Mouse (Mus musculus) heart, adult 2 months (tissue): ENCODE measurements at regions not wholly inside any gene's neighbourhood (a gene's known extent, or its start where the extent isn't known, plus 50 kb on each side); places are given as distances from the start of the nearest gene placed in this dataset.

ENCODE experiments used
- DNase-seq, 2 experiments: peaks; one replicate each; pipeline ENCODE4 v3.0.0; 2021
- H3K27ac ChIP-seq: fragments of 200-600 bp; 2 replicates; pipeline ENCODE4 v1.8.1; 2022
- H3K27me3 ChIP-seq: fragments of 200-500 bp; 2 replicates; pipeline ENCODE4 v1.6.1; 2012; ENCODE audit warnings: mild to moderate bottlenecking, low read length, inconsistent platforms, mixed read lengths; ENCODE audit not compliant: control insufficient read depth, insufficient read depth
- H3K36me3 ChIP-seq: fragments of 200-500 bp; 2 replicates; pipeline ENCODE4 v1.6.1; 2012; ENCODE audit warnings: low read length, inconsistent platforms; ENCODE audit not compliant: control insufficient read depth, insufficient read depth
- H3K4me1 ChIP-seq: fragments of 200-500 bp; 2 replicates; pipeline ENCODE4 v1.6.1; 2011; ENCODE audit warnings: low read length; ENCODE audit not compliant: control insufficient read depth, insufficient read depth
- H3K4me3 ChIP-seq: fragments of 200-600 bp; 2 replicates; pipeline ENCODE4 v1.8.1; 2022
- H3K79me2 ChIP-seq: fragments of 200-500 bp; replicated peaks from 2 replicates; pipeline ENCODE4 v1.6.1; 2012; ENCODE audit warnings: mild to moderate bottlenecking, inconsistent platforms, low read length, moderate library complexity, mixed read lengths; ENCODE audit not compliant: control insufficient read depth, insufficient read depth
- H3K9ac ChIP-seq: fragments of 200-500 bp; 2 replicates; pipeline ENCODE4 v1.6.1; 2012; ENCODE audit warnings: low read depth, mild to moderate bottlenecking, control low read depth, inconsistent platforms, low read length, mixed read lengths
- CTCF ChIP-seq: fragments of 200-600 bp; IDR thresholded peaks from 2 replicates; pipeline ENCODE4 v1.8.1; 2022; ENCODE audit warnings: antibody characterized with exemption, mild to moderate bottlenecking, moderate library complexity
- EP300 ChIP-seq: fragments of 200-500 bp; IDR thresholded peaks from 2 replicates; pipeline ENCODE4 v1.6.1; 2011; ENCODE audit warnings: low read depth, low read length, control low read depth; ENCODE audit not compliant: insufficient read depth
- POLR2A ChIP-seq: fragments of 200-500 bp; IDR thresholded peaks from 2 replicates; pipeline ENCODE4 v1.6.1; 2011; ENCODE audit warnings: mild to moderate bottlenecking, low read depth, low read length, control low read depth; ENCODE audit not compliant: insufficient read depth
- WGBS: fragments of 180-500 bp; shearing (Covaris S2); methylation state at CpG from one replicate; pipeline ENCODE4 v1.1.7; 2018; 5-methylcytosine and 5-hydroxymethylcytosine counted together
- intact Hi-C: fragments of 180-260 bp; cut with DNase I; formaldehyde crosslinking; loops from one replicate; pipeline ENCODE4 v1.15.1; 2025

DNA sequence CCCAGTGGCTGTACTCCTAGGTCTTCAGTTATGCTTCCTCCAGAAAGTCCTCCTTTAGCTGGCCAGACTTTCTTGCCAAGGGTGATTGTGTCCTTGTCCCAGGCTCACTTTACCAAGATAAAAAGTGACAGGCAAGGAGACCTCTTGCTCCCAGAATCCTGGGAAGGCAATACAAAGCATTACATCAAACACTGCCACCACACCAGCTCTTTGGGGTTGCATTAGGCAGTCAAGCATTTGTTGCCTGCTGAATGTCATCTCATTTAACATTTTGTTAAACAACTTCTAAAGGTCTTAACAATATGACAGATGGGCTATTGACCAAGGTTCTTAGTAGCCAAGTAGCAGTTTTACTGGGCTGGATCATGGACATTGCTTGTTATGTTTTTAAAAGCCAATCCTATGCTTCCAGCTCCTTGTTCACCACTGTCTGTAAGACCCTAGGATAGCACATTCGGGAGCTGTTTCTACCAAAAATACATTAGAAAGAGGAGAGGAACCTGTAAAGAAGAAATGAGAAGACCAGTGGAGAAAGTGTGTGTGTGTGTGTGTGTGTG is 102.4 kb downstream of the C1d start:
- Histone ChIP-seq H3K27me3 (no peaks in the 10 kb centered on the region), H3K4me3 (no peak overlapping the region), H3K36me3 (no peaks in the 10 kb centered on the region), H3K4me1 (no peaks in the 10 kb centered on the region), H3K27ac (no peak overlapping the region), H3K9ac (no peak overlapping the region), H3K79me2 (no peaks in the 10 kb centered on the region)
- TF ChIP-seq POLR2A = no peak
- TF ChIP-seq CTCF = no peak
- TF ChIP-seq EP300 = no peak
- intact Hi-C loops = no loop called here
- 91% methylated on average over 1 of the region's 1 CpGs for WGBS
- no peak for DNase-seq

DNA sequence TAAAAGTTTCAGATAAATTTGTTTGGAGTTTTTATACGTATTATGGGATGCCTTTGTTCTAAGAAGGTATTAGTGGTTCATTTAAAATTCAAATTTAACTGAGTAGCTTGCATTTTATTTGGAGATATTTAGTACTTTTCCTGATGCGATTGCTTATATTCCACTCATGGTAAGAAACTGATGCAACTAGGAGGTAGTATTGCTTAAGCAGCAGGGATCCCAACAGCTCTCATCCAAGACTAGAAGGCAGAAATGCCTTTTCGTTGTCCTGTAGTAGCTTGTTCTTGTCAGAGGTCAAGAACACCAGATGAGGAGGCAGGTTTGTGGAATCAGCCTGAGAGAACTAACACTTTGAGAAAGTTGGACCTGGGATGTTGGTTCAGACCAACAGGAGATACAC is 120.5 kb downstream of the C1d start:
- no peak for TF ChIP-seq CTCF
- no peak for TF ChIP-seq EP300
- no peak for TF ChIP-seq POLR2A
- H3K9ac ChIP-seq = no peak overlapping the region
- no peaks in the 10 kb centered on the region for H3K36me3 ChIP-seq
- no peaks in the 10 kb centered on the region for H3K27me3 ChIP-seq
- intact Hi-C loops = no loop called here
- H3K27ac ChIP-seq = no peak overlapping the region
- WGBS = 71% methylated on average over 3 of the region's 3 CpGs
- no peaks in the 10 kb centered on the region for H3K4me1 ChIP-seq
- H3K79me2 ChIP-seq = no peaks in the 10 kb centered on the region
- DNase-seq = no peak
- H3K4me3 ChIP-seq = no peak overlapping the region

DNA sequence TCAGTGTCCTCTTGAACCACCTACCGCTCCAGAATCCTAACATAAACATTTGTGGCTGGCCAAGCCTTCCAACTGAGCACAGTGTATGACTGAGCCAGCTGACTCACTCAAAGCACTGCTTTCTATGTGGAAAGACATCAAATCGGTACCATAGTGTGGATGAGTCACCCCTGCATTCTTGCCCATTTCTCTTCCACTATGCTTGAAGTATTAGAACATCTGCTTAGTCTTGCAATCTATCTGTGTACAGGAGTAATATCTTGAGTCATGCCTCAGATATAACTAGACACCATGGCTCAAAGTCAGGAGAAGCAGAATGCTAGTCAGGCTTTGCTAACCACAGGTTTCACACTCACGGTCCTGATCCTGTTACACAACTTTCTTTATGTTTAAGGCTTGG is 129.4 kb downstream of the C1d start:
- no peaks in the 10 kb centered on the region for H3K36me3 ChIP-seq
- DNase-seq = no peak
- WGBS = 55% methylated on average over 3 of the region's 3 CpGs
- no peak overlapping the region for H3K27ac ChIP-seq
- H3K79me2 ChIP-seq = no peaks in the 10 kb centered on the region
- no peaks in the 10 kb centered on the region for H3K27me3 ChIP-seq
- H3K4me1 ChIP-seq = no peaks in the 10 kb centered on the region
- H3K4me3 ChIP-seq = no peak overlapping the region
- H3K9ac ChIP-seq = no peak overlapping the region
- intact Hi-C loops = no loop called here
- TF ChIP-seq EP300 = no peak
- no peak for TF ChIP-seq POLR2A
- TF ChIP-seq CTCF = no peak

DNA sequence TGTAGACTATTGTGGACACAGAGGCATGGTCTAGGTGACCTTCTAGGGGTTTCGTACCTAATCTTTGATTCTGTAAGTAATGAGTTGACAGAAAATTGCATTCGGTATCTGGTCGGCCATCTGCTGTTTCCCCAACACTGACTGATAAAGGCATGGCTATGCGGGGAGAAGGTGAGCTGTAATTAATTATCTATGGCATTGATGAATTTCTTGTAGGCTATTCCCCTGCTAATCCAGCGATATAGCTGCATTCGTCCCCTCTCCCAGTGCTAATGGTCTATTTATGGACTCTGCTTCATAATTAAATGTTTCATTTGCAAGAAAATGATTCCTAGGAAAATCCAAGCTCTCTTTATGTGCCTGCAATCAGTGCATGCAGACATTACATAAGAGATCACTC is 136.5 kb downstream of the C1d start:
- H3K79me2 ChIP-seq = no peaks in the 10 kb centered on the region
- WGBS = 80% methylated on average over 6 of the region's 6 CpGs

DNA sequence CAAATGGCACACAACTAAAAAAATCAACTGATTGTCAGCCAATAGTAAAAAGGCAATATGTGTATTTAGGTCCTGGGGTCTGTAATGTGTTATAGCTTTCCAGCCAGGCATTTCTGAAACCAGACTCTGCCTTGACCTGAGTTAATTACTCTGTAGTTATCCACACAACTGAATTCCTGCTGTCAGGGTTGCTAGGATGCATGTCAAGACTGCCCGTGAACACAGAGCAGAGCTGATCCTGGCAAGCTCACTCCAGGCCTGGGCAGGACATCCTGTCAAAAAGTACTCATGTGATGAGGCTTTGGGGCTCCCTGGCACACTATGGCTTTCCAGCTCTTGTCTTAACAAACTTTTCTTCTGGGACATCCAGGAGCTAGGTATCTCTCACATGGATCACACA is 157.2 kb downstream of the C1d start:
- no peak overlapping the region for H3K9ac ChIP-seq
- no peaks in the 10 kb centered on the region for H3K79me2 ChIP-seq
- H3K27ac ChIP-seq = no peak overlapping the region
- TF ChIP-seq CTCF (no peak), EP300 (no peak)
- DNase-seq = peak in 1 of 2 experiments; percentile 7
- no peaks in the 10 kb centered on the region for H3K4me1 ChIP-seq
- no peak overlapping the region for H3K4me3 ChIP-seq
- no peaks in the 10 kb centered on the region for H3K36me3 ChIP-seq
- no peaks in the 10 kb centered on the region for H3K27me3 ChIP-seq
- WGBS = 19% methylated on average over 1 of the region's 1 CpGs
- intact Hi-C loops = no loop called here

More for the DNA sequence above, 136.5 kb downstream of the C1d start:
- intact Hi-C loops = no loop called here
- no peak overlapping the region for H3K27ac ChIP-seq
- H3K4me3 ChIP-seq = no peak overlapping the region
- no peaks in the 10 kb centered on the region for H3K27me3 ChIP-seq
- no peak overlapping the region for H3K9ac ChIP-seq
- H3K4me1 ChIP-seq = no peaks in the 10 kb centered on the region
- DNase-seq = no peak
- no peak for TF ChIP-seq CTCF
- no peak for TF ChIP-seq POLR2A
- no peak for TF ChIP-seq EP300
- no peaks in the 10 kb centered on the region for H3K36me3 ChIP-seq

DNA sequence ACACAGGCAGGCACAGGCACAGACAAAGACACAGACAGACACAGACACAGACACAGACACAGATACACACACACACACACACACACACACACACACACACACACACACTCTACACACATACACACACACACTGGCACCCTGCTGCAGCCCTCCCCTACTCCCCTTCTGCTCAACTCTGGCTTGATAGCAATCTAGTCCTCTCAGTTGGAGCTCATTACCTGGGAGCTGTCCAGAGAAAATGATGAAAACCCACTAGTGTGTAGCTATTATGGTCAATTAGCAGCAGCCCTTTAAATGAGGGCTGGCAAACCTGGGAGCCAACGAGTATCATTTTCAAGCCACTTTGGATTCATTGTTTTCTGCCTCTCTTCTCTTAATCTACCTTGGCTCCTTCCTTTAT is 157.8 kb downstream of the C1d start:
- 44% methylated on average over 1 of the region's 1 CpGs for WGBS
- H3K4me3 ChIP-seq = no peak overlapping the region
- intact Hi-C loops = no loop called here
- DNase-seq = no peak
- no peaks in the 10 kb centered on the region for H3K36me3 ChIP-seq
- no peak overlapping the region for H3K27ac ChIP-seq
- no peak overlapping the region for H3K9ac ChIP-seq
- TF ChIP-seq CTCF = no peak
- no peak for TF ChIP-seq POLR2A
- no peak for TF ChIP-seq EP300
- H3K4me1 ChIP-seq = no peaks in the 10 kb centered on the region
- H3K27me3 ChIP-seq = no peaks in the 10 kb centered on the region
- no peaks in the 10 kb centered on the region for H3K79me2 ChIP-seq
